Mouse (Mus musculus): ENCODE measurements at regions not wholly inside any gene's neighbourhood (a gene's known extent, or its start where the extent isn't known, plus 50 kb on each side); places are given as distances from the start of the nearest gene placed in this dataset.

GRCm38 (mm10) chrX:23136710-23137109 lies 228.2 kb downstream of the Klhl13 start:
- intact Hi-C loops (cut with DNase I), result no loop called here
- DNase-seq, result peak in 1 of 2 experiments; percentile 1

- intact Hi-C loops (cut with DNase I), result no loop called here
Measured at GRCm38 (mm10) chrX:23095867-23096266, 269.0 kb downstream of the Klhl13 start.

GRCm38 (mm10) chrX:23092774-23093173 lies 272.1 kb downstream of the Klhl13 start:
- intact Hi-C loops (cut with DNase I), result no loop called here
- DNase-seq, result no peak

More at GRCm38 (mm10) chrX:23095867-23096266, 269.0 kb downstream of the Klhl13 start:
- no peak for DNase-seq

GRCm38 (mm10) chrX:23066432-23066831 lies 298.4 kb downstream of the Klhl13 start:
- intact Hi-C loops (cut with DNase I), result no loop called here
- no peak for DNase-seq

- intact Hi-C loops (cut with DNase I), result no loop called here
- peak in 1 of 2 experiments; percentile 3 for DNase-seq
Measured at GRCm38 (mm10) chrX:23027622-23028021, 337.3 kb downstream of the Klhl13 start.

- DNase-seq, result no peak
- intact Hi-C loops (cut with DNase I), result no loop called here
Measured at GRCm38 (mm10) chrX:23015562-23015961, 349.3 kb downstream of the Klhl13 start.

GRCm38 (mm10) chrX:23015118-23015517 lies 349.8 kb downstream of the Klhl13 start:
- intact Hi-C loops (cut with DNase I), result no loop called here
- no peak for DNase-seq
